Mouse (Mus musculus) brain, embryonic 14.5 days (tissue): ENCODE results near the gene Usp2. TPM values are rescaled to one million over a fixed set of nuclear protein-coding genes. Genes with fewer than 3 reads are reported as not detected.
A peak's percentile ranks its signal among the peaks of the same experiment; 100 is the strongest.
"Not testable (repeated sequence)": the region's sequence is repeated elsewhere in the genome, so short reads cannot be mapped to it uniquely, and the experiment has no call there.

Source experiments
- DNase-seq: peaks from one replicate; pipeline ENCODE4 v3.0.0-alpha.2; 2011; ENCODE audit warnings: low read depth
- CTCF ChIP-seq: fragments of 200-500 bp; IDR thresholded peaks from 2 replicates; pipeline ENCODE4 v1.5.1; 2012; ENCODE audit warnings: inconsistent platforms, mild to moderate bottlenecking, moderate library complexity, borderline replicate concordance; ENCODE audit not compliant: insufficient read depth, insufficient read length; ENCODE audit errors: extremely low read depth
- POLR2A ChIP-seq: fragments of 200-500 bp; IDR thresholded peaks from 2 replicates; pipeline ENCODE4 v1.6.1; 2012; ENCODE audit warnings: mild to moderate bottlenecking, inconsistent platforms, borderline replicate concordance; ENCODE audit not compliant: poor library complexity, insufficient read depth, insufficient read length, severe bottlenecking; ENCODE audit errors: extremely low read depth
- polyA plus RNA-seq: library from polyadenylated mRNA; depleted of rRNA; stranded (reverse); fragments of >200 nt; gene quantifications from 2 replicates; pipeline ENCODE4 v1.2.3, GENCODE M21; 2012

The Usp2 gene
- polyA plus RNA-seq, 1 experiment, result 4.0 TPM

DNA sequence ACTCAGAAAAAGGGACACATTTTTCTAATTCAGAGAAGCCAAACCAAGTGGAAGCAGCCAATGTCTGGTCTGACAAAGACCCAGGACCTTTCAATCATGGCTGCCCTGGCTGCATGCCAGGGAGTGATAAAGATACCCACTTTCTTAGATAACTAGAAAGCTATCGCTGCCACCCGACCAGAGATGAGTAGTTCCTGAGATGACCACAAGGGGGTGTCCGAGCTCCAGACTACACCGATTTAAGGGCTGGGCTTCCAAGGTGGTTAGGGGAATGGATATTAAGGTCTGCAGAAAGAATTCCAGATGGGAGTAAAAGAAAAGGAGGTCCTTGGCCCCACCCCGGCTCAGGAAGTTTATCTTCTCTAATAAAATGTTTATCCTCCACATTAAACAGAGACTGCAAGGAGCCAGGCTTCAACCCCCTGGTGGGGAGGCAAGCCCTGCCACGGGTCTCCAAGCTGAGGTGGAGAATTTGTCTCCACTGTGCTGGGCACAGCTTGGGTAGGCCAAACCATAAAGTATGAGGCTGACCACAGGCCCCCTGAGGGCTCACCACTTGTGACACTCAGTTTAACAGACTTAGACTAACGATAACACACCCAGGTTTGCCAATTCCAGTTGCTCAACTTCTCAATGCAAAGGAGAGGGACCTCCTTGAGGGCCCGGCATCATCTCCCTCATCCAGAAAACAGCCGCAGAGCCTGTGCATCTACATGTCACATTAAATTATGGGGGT is 42.7 kb downstream of the Usp2 start:
- TF ChIP-seq POLR2A, result no peak
- peak; percentile 79 for TF ChIP-seq CTCF
- DNase-seq, result peak; percentile 82

DNA sequence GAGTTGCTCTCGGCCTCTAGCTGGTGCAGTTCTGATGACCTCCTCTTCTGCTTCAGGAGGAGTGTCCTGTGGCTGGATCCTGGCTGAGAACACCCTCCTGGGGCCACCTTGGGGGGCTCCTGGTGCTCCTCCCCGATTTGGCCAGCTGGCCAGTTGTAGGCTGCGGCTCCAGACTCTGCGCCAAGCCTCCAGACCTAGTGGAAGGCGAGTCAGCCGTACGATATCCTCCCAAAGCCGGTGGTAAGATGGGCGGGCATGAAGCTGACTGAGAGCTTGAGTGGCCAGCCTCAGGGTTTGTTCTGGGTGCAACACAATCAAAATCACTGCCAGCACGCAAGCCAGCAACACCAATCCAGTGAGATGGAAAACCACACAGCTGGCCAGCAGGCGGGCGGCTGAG is 45.1 kb downstream of the Usp2 start:
- DNase-seq, result not testable (repeated sequence)

DNA sequence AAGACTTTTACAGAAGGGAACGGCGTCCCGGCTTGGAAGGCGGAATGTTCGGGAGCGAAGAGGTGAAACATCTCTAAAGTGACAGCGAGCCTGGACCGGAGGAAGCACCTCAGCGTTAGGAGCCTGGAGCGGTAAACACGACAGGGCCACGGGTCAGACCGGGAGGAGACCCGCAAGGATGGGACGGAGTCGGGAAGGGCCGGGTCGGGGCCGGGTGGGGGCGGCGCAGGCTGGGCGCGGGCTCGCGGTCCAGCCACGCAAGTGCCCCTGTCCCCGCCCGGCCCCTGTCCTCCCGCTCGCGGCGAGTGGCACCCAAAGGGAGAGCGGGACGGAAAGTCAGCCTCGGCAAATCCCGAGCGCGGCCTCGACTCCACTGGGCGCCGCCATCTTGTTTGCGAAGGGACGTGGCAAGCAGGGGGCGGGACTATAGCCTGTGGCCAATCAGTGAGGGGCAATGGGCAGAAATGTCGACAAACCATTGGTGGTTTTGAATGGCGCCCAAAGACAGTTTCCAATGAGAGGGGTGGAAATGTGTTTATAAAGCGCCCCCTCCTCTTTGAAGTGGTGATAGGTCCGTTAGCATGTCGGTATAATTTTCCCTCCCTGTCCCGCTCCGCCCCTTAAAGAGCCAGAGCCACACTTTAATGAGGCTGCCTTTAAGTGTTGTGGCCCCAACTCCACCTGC is 46.4 kb downstream of the Usp2 start, which contains the start of the genes Gm49380 and Rnf26:
Gene Gm49380 (minus strand): TSS at position 396 of the 685 bp plus-strand sequence.
Gene Rnf26 (minus strand): TSS at position 413 of the 685 bp plus-strand sequence.
- TF ChIP-seq CTCF (no peak), POLR2A (peak; percentile 18; the same call in 1 of the 2 replicates)
- DNase-seq, result peak; percentile 100

DNA sequence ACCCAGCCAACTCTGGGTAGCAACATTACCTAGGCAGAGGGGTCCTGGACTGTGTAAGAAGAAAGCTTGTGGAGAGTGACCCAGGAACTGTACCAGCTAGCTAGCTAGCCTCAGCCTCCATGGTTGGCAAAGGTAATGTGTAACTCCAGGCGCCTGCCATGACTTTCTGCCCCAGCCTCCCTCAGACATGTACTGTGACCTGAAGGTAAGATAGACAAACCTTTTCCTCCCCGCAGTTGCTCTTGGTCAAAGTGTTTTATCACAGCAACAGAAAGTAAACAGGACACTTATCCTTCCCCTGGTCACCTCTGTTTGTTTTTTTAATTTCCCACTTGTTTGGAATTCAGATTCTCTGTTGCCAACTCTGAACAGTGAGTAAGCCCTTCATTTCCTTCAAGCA is 47.6 kb downstream of the Usp2 start:
- TF ChIP-seq POLR2A (no peak), CTCF (no peak)
- no peak for DNase-seq

DNA sequence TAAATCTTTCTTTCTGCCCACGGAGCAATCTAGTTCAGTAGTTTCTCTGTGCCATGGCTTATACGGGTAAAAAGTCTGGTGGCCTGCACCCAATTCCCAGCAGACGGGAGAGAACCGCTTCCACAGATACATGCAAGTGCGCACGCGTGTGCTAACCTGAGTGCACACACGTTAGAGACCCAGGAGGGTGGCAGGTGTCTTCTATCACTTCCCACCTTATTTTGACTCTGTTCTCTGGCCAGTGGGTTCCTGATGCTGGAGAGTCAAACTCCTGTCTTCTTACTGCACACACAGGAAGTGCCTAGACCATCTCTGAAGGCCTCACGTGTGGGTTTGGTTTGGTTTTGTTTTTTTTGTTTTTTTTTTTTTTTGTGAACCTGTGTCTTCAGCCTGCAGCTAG is 48.8 kb downstream of the Usp2 start:
- no peak for DNase-seq
- TF ChIP-seq CTCF, result no peak
- no peak for TF ChIP-seq POLR2A

DNA sequence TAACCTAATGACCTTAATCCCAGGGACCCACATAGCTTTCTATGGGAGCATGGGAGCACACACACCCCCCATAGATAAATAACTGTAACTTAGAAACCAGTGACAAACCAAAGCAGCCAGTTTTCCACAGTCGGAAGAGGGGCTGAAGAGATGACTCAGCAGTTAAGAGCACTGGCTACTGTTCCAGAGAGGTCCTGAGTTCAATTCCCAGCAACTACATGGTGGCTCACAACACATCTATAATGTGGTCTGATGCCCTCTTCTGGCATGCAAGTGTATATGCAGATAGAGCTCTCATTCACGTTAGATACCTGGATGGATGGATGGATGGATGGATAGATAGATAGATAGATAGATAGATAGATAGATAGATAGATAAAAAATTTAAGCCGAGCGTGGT is 49.4 kb downstream of the Usp2 start:
- DNase-seq, result no peak
- TF ChIP-seq CTCF (0 out of 2 replicates have a peak, but pooled peaks have one; percentile 5), POLR2A (no peak)

- DNase-seq, result no peak
- TF ChIP-seq CTCF, result peak; percentile 56; the same call in 1 of the 2 replicates
- TF ChIP-seq POLR2A, result no peak
Measured at GRCm38 (mm10) chr9:44119011-44119410, 52.2 kb downstream of the Usp2 start.

DNA sequence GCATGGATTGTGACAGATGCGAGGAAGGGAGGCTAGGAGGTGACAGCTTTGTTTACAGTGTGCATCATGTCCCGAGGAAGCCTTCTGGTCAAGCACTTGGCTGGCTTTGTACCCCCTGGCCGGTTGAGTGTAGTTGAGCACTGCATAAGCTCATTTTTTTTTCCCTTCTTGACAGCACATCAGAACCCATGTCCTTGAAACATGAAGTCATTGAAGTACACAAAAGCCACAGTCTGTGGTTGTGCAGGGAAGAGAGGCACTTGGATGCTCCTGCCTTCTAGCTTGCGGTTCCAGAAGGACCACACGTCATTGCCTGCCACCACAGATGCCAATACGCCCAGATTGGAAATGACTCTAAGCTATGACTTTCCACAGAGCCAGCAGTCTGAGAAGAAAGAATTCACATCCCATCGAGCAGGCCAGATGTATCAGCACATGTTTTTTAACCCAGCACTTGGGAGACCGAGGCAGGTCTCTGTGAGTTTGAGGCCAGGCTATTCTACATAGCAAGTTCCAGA is 53.2 kb downstream of the Usp2 start:
- no peak for TF ChIP-seq POLR2A
- DNase-seq, result no peak

DNA sequence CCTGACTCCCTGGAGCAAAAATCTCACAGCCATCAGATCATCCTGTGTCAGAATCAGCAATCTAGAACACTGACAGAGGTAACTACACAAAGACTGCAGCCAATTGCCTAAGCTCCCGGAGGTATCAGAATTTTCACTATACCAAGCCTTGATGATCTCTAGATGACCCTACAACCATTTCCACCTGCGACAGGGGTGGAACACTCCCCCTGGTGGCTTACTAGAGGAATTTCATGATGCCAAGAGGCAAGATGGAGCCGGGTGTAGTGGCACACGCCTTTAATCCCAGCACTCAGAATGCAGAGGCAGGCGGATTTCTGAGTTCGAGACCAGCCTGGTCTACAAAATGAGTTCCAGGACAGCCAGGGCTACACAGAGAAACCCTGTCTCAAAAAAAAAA is 57.5 kb downstream of the Usp2 start:
- no peak for TF ChIP-seq POLR2A
- peak; percentile 50; the same call in 1 of the 2 replicates for TF ChIP-seq CTCF
- DNase-seq, result no peak

DNA sequence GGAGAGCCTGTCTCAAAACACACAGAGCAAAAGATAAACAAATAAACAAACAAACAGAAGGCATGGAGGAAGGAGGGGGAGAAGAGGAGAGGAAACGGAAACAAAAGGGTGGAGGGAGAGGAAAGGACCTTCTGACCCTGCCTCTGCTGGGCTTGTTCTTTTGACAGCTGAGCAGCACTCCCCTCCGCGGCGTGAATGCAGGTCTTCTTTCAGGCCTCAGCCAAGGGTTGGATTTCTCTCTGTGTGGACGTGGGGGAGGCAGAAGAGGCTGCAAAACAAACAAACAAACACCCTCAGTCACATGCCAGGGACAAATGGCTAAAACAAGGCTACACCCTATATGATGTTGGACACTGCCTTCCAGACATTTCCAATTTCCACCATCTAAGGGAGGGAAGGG is 58.2 kb downstream of the Usp2 start:
- TF ChIP-seq POLR2A (no peak), CTCF (no peak)

DNA sequence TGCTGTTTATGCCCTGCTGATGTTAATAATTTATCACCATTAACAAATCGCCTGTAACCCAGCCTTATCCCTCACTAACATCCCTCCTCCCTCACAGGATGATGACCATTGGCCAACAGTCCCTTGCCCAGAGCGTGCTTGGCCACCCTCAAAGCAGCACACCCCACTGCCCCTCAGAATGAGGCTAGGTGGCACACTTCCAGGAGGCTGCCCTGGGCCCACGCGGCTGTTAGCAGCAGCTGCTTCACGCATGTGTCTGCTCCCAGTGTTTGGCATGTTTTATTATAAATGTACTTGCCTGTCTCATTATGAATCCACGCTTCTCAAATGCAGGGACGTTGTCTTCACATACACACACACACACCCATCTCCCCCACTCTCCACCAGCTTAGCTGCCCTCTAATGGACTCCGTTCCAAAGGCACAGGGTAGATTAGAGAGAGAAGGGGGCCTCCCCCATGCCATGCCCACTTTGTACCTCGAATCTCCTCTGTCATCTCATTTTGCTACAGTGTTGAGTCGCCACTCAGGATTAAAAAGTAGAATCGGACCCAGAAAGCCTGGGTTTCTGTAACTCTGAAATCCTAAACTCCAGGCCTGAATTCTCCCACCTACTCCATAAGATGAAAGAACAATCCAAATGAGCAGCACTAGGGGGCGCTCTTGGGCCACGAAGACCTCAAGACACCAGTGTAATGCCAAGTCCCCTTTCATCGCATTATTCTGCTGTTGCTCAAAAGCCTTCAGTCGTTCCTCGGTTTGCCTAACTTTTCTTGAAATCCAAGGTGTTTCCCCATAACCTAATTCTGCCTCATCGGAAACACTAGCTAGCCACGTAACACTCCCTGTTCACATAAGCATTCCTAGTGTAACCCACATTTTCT is 59.0 kb downstream of the Usp2 start:
- peak; percentile 96 for DNase-seq
- TF ChIP-seq CTCF (peak; percentile 90), POLR2A (no peak)

More for the DNA sequence above, 58.2 kb downstream of the Usp2 start:
- no peak for DNase-seq
